Mouse (Mus musculus) activated CD4-positive, CD25-positive, alpha-beta regulatory T cell, adult 4 months (primary cell): ENCODE results near the gene Gabpa. TPM values are rescaled to one million over a fixed set of nuclear protein-coding genes. Genes with fewer than 3 reads are reported as not detected.

Experiments
- ATAC-seq: one replicate; pipeline ENCODE4 v1.8.0; 2017
- polyA plus RNA-seq, 2 experiments: library from polyadenylated mRNA; unstranded; fragments of 100-300 nt; shearing (Covaris generic); gene quantifications; one replicate each; pipeline ENCODE4 v1.2.1; 2017

The Gabpa gene
- polyA plus RNA-seq, result 10 to 100 TPM; 20.9 to 25.0 TPM

GRCm38 (mm10) chr16:84834745-84835440 lies at the start of gene Gabpa:
Gene Gabpa, plus strand, starts transcription at chr16:84834925.
- ATAC-seq, result peak; percentile 92

- ATAC-seq, result no peak
Observed at GRCm38 (mm10) chr16:84784966-84785365, 49.8 kb upstream of the Gabpa start.

GRCm38 (mm10) chr16:84790595-84791165 lies 44.0 kb upstream of the Gabpa start:
- no peak for ATAC-seq

- no peak for ATAC-seq
Observed at GRCm38 (mm10) chr16:84793401-84793800, 41.3 kb upstream of the Gabpa start.

GRCm38 (mm10) chr16:84795337-84795736 lies 39.4 kb upstream of the Gabpa start:
- ATAC-seq, result no peak

GRCm38 (mm10) chr16:84796678-84797077 lies 38.0 kb upstream of the Gabpa start:
- no peak for ATAC-seq

- no peak for ATAC-seq
Observed at GRCm38 (mm10) chr16:84800038-84800437, 34.7 kb upstream of the Gabpa start.

- no peak for ATAC-seq
Observed at GRCm38 (mm10) chr16:84802217-84802616, 32.5 kb upstream of the Gabpa start.

GRCm38 (mm10) chr16:84804866-84805265 lies 29.9 kb upstream of the Gabpa start:
- ATAC-seq, result no peak

GRCm38 (mm10) chr16:84806175-84806574 lies 28.6 kb upstream of the Gabpa start:
- ATAC-seq, result no peak

- ATAC-seq, result no peak
Observed at GRCm38 (mm10) chr16:84807874-84808273, 26.9 kb upstream of the Gabpa start.

- ATAC-seq, result no peak
Observed at GRCm38 (mm10) chr16:84810254-84810653, 24.5 kb upstream of the Gabpa start.

GRCm38 (mm10) chr16:84813852-84814251 lies 20.9 kb upstream of the Gabpa start:
- no peak for ATAC-seq

GRCm38 (mm10) chr16:84814511-84814910 lies 20.2 kb upstream of the Gabpa start:
- ATAC-seq, result no peak

GRCm38 (mm10) chr16:84817423-84817822 lies 17.3 kb upstream of the Gabpa start:
- peak; percentile 84 for ATAC-seq

- ATAC-seq, result peak; percentile 55
Observed at GRCm38 (mm10) chr16:84825009-84825408, 9.7 kb upstream of the Gabpa start.

- no peak for ATAC-seq
Observed at GRCm38 (mm10) chr16:84831696-84832095, 3.0 kb upstream of the Gabpa start.

- no peak for ATAC-seq
Observed at GRCm38 (mm10) chr16:84832736-84833135, 2.0 kb upstream of the Gabpa start.

GRCm38 (mm10) chr16:84834344-84834743 lies 381 bp upstream of the Gabpa start:
- peak; percentile 0 for ATAC-seq

- peak; percentile 30 for ATAC-seq
Observed at GRCm38 (mm10) chr16:84835441-84835822, 707 bp downstream of the Gabpa start, which contains the start of gene Atp5j. Gene Atp5j, minus strand, starts transcription at chr16:84835625.

GRCm38 (mm10) chr16:84835823-84836743 lies 1.4 kb downstream of the Gabpa start:
- ATAC-seq, result no peak

GRCm38 (mm10) chr16:84838576-84838975 lies 3.9 kb downstream of the Gabpa start:
- ATAC-seq, result no peak

- no peak for ATAC-seq
Observed at GRCm38 (mm10) chr16:84853492-84853891, 18.8 kb downstream of the Gabpa start.
